Mouse (Mus musculus) natural killer cell, adult 2 months (primary cell): ENCODE results near the gene Vwa1.
A peak's percentile ranks its signal among the peaks of the same experiment; 100 is the strongest.

ENCODE experiments used
- DNase-seq, 2 experiments: peaks; one replicate each; pipeline ENCODE4 v3.0.0; 2022; ENCODE audit warnings: low spot score in 2 of 2

Vwa1 gene

DNA sequence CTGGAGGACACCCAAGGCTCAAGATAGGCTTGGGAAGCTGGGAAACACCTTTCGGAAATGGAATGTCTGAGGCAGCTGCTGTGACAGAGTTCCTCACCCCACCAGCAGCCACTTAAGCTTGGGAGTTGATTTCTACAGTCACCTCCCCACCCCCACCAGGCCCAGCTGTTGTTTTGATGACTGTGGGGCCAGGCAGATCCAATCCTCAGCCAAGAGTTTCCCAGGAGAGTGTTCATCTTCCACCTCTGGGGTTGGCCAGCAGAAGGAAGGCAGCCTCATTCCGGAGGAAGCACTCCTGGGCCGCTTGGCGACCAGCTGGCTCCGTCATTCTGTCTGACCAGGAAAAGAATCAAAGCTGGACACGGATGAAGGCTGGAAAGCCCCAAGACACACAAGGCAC is 6.4 kb upstream of the Vwa1 start:
- DNase-seq: no peak

DNA sequence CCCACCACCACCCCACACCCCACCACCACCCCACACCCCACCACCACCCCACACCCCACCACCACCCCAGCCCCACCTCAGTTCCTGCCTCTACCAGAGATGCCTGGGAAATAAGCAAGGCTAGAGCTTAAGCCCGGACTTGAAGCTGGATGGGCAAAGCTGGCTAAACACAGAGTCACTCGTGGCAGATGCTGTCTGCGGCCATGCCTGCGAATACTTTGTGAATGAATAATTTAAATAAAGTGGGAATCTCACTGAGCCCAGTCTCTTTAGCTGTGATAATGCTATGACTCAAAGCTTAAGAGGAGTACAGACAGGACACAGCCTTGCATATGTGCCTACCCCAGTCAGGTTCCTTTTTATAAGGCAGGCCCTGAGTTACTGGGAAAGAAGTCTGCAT is 5.0 kb upstream of the Vwa1 start:
- DNase-seq: no peak

DNA sequence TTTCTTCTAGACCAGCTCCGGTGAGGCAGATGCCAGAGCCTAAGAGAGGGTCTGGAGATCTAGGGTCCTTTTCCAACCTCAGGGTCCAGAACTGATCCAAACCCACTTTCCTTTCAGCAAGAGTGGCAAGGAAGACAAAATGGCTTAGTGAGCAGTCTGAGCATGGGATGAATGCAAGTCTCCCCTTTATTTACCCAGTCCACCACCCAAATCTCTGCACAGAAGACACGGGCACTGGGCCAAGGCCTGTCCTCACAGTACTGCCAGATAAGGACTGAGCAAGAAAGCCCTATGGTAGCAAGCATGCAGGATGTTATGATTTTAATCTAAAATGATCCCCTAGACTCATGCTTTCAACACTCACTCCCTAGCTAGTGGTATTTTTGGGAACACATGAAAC is 3.3 kb upstream of the Vwa1 start:
- DNase-seq: no peak

GRCm38 (mm10) chr4:155776704-155777335 is 2.3 kb upstream of the Vwa1 start:
- no peak for DNase-seq

DNA sequence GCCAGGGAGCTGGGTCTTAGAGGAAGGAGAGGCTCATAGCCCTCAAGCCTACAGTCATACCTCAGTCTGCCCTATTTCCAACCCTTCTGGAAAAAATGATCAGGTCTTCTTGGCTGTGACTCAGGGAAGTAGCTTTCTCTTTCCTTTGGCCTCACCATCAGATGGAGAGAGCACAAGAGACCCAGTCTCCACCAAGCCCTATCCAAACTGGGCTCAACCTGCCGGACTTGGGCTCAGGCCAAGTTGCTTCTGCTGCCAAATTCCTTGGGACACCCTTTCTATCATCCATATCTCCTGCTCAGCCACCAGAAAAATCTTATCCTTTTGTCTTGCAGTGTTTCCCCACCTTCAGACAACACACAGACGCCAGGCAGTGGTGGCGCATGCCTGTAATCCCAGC is 1.4 kb upstream of the Vwa1 start:
- no peak for DNase-seq

DNA sequence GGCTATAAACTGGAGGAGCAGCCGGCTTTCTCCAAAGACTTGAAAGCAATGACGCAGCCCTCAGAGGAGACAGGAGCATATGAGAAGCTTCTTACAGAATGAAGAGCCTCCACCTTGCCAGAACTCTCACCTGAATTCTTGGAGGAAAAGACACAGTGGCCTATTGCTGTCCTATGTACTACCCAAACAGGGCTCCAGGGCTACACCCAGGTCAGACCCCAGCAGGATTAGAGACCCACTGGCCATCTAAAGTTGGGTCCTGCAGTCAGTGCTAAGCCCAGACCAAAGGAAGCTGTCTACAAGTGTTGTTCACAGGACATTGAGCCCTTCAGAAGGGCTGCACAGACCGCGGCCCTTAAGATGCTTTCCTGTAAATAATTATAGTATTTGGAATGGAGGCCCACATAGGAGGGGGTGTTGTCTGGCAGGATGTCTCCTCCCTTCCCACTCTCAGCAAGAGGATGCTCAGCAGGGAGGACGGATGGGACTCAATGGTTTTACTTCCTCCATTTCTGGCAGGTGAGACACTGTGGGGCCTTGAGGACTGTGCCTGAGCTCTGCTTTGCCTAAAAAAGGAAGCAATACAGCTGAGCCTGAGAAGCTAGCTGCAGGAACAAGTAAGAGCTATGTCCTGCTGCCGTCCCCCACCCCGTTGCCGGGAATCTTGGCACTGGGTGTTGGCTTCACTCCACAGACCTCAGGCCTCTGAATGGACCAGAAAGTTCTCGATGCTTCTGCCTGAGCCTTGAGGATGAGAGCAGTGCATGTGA is 658 bp upstream of the Vwa1 start:
- peak in 1 of 2 experiments; percentile 29 for DNase-seq

DNA sequence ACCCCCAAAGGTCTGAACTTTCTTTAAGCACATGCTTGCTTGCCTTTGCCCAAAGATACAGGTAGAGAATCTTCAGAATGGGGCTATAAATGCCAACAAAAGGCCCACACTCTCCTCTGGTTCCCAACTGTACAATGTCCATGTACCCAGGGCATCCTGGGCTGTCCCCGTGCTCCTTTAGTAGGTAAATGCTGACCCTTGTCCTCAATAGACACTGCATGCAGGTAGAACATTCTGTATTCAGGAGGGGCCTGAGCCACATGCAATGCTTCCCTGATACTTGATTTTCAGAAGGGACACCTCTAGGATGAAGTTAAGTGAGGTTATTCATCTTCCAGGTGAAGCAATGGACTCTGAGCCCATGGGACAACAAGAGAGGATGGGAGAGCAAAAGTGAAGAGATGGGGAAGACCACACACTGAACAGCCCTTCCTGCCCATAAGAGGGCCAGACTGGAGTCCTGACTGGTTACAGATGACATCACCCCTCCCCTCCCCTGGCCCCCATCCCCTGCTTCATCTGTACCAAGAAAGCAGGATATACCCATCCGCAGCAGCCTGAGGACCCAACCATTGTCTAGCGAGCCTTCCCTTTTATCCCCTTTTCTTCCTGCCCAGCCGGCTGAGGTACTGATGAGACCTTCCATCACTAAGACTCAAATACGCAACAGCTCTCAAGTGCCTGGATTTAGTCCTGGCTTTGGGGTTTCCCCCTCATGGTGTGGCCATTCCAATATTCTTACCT is 991 bp downstream of the Vwa1 start:
- DNase-seq: no peak

GRCm38 (mm10) chr4:155772786-155773185 is 1.7 kb downstream of the Vwa1 start:
- no peak for DNase-seq

DNA sequence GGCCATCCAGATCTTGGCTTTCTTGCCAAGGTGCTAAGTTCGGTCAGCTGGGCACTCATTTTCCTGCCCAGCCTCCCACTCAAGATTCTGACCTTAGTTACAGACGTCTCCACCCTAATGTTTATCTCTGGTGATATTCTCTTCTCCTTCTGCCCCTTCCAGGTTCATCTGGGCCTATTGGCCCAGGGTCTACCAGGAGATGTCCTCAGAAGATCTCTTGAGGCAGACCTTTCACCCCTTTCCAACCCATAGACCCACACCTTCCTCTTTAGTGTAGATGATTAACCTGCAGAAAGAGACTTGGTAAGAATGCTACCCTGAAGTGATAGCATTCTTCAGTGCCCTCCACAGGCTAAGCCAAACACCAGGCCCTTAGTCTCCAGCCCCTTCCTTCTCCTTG is 2.8 kb downstream of the Vwa1 start:
- DNase-seq: no peak

DNA sequence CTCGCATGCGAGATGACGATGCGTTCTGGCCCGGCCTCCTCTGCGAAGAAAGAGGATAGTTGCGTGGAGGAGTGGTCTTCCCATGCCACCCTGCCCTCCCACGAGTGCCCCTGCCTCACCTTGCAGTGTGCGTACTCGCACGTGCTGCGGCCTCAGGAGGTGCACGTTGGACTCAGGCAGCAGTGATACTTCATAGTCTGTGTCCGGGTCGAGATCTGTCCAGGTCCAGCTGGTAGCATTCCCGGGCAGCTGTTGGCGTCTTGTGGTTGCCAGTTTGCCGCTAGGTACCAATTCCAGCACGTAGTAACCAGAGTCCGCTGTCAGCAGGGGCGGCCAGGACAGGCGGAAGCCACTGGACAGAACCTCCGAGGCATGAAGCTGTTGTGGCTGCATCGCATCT is 3.9 kb downstream of the Vwa1 start:
- DNase-seq: no peak

- DNase-seq: peak; percentile 85
Measured at GRCm38 (mm10) chr4:155769880-155770512, 4.5 kb downstream of the Vwa1 start.

DNA sequence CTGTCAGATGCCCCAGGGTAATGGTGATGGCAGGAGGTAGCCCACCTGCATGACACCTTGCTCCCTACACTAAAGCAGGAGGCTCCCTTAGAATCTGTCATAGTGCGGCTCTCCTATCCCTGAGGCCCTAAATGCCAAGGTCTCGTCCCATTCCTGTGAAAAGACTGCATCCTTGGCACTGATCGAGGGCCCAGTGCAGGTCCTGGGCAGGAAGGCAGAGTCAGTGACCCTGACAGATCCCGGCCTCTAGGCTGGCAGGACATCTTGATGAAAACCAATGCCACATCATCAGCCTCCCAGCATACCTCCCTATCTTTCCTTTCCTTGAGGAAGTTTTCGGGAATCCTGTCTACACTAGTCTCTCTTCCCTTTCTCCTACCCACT is 5.0 kb downstream of the Vwa1 start:
- no peak for DNase-seq

DNA sequence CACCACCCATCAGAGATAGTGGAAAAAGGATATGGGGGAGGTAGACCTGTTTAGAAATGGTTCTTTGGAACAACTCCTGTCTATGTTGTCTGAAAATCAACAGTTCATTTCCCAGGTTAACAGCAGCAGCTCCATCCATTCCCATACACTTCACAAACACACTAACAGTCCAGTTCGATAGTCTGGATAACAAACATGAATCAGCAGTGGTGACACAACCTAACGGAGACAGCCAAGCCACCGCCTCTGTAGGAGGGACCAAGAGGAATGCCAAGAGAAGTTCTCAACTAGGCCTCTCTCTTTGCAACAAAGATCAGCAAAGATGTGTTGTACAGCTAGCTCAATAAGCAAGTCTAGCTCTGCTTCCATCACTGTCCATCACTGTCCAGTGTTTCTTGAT is 12.1 kb downstream of the Vwa1 start:
- DNase-seq: no peak

DNA sequence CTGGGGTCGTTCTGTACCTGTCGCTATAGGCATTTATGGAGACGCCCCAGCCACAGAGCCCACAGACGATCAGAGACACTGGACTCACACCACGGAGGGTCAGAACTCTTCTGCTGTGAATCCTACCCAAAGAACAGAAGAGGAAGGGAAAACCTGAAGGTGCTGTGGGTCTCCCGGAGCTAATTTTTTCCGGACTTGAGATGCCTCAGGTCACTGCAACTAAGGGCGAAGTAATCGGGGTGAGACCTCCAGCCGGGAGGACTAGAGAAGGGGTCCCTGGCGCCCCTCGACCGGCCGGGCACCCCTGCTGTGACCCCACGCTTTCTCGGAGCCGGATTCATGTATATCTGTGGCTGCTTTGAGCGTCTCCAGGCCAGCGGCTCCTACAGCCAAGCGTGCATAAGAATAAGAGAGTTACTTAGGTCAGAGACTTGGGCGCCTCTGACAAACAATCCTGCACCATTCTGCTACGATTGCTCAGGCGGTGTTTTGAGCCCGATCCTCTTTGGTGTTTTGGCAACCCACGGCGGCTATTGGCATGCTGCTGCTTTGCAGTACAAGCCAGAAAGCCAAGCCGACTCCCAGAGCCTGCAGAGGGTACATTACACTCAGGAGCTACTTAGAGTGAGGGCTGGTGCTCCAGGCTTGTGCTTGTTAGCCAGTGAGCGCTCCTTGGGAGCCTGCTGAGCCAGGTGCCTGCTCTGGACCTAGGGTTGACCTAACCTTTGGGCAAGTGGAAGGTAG is 13.0 kb downstream of the Vwa1 start:
- DNase-seq: no peak

- peak; percentile 95 to 96 for DNase-seq
Measured at GRCm38 (mm10) chr4:155760613-155761355, 13.7 kb downstream of the Vwa1 start, which contains the start of gene Atad3a. TSS of gene Atad3a (minus strand) at chr4:155761093.

DNA sequence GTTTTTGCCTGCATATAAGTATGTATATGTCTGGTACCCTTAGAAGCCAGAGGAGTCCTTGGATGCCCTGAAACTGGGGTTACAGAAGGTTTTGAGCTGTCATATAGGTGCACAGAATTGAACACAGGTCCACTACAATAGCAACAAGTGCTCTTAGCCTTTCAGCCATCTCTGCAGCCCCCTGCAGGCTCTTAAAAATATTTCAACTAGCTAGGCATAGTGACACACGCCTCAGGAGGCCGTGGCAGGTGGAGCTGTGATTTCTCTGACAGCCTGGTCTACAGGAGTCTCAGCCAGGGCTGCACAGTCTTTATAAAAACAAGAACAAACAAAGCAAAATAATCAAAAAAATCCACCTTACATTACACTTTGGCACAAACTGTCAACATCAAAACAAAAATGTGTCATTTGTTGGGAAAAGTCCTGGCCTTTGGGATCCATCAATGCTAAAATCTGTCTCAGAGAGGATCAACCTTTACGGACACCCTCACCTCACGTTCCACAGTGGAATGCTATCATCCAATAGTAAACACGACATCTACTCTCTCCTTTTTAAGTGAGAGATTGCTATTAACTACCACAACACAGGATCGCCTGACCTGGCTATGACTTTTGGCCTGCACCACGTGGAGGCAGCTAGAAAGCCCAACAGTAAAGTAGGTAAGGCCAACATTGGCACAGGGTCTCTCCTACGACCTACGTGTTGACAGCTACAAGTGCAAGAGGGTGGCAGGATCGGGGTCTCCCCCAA is 14.5 kb downstream of the Vwa1 start:
- DNase-seq: peak; percentile 40 to 52

- no peak for DNase-seq
Measured at GRCm38 (mm10) chr4:155757011-155757410, 17.5 kb downstream of the Vwa1 start.

GRCm38 (mm10) chr4:155746575-155747490 is 27.7 kb downstream of the Vwa1 start:
- no peak for DNase-seq

GRCm38 (mm10) chr4:155746036-155746548 is 28.4 kb downstream of the Vwa1 start:
- no peak for DNase-seq
